Mouse (Mus musculus) midbrain, embryonic 11.5 days (tissue): ENCODE results near the gene 1700024B05Rik. TPM values are rescaled to one million over a fixed set of nuclear protein-coding genes. Genes with fewer than 3 reads are reported as not detected.
"Not testable (repeated sequence)": the region's sequence is repeated elsewhere in the genome, so short reads cannot be mapped to it uniquely, and the experiment has no call there.

ENCODE experiments used
- ATAC-seq: fragments of 200-750 bp; cut with Nextera tagmentation; 2 replicates; pipeline ENCODE4 v1.8.0; 2017; ENCODE audit warnings: moderate TSS enrichment, moderate library complexity; ENCODE audit not compliant: low FRiP score
- DNase-seq: peaks from one replicate; pipeline ENCODE4 v3.0.0; 2015; ENCODE audit warnings: low spot score; ENCODE audit errors: missing footprints
- H3K27ac ChIP-seq: fragments of 300-500 bp; sonication (generic); 2 replicates; pipeline ENCODE4 v1.5.1; 2014; ENCODE audit warnings: low read depth, low read length
- H3K27me3 ChIP-seq: fragments of 300-500 bp; sonication (generic); 2 replicates; pipeline ENCODE4 v1.6.1; 2014; ENCODE audit warnings: mild to moderate bottlenecking, low read length, moderate library complexity, mixed read lengths; ENCODE audit not compliant: control insufficient read depth, insufficient read depth
- H3K36me3 ChIP-seq: fragments of 300-500 bp; sonication (generic); 2 replicates; pipeline ENCODE4 v1.6.1; 2014; ENCODE audit warnings: mild to moderate bottlenecking, low read length, moderate library complexity, mixed read lengths; ENCODE audit not compliant: control insufficient read depth, insufficient read depth
- H3K4me1 ChIP-seq: fragments of 300-500 bp; sonication (generic); 2 replicates; pipeline ENCODE4 v1.6.1; 2014; ENCODE audit warnings: low read length; ENCODE audit not compliant: control insufficient read depth, insufficient read depth
- H3K4me2 ChIP-seq: fragments of 300-500 bp; sonication (generic); 2 replicates; pipeline ENCODE4 v1.6.1; 2014; ENCODE audit warnings: mild to moderate bottlenecking, moderate library complexity
- H3K4me3 ChIP-seq: fragments of 300-500 bp; sonication (generic); 2 replicates; pipeline ENCODE4 v1.5.1; 2014; ENCODE audit warnings: low read depth, low read length
- H3K9ac ChIP-seq: fragments of 300-500 bp; sonication (generic); 2 replicates; pipeline ENCODE4 v1.6.1; 2014; ENCODE audit warnings: low read length
- H3K9me3 ChIP-seq: fragments of 300-500 bp; sonication (generic); 2 replicates; pipeline ENCODE4 v1.6.1; 2016; ENCODE audit warnings: low read length; ENCODE audit not compliant: control insufficient read depth
- WGBS: fragments of 180-500 bp; shearing (Covaris S2); extraction: QIAGEN DNeasy Blood & Tissue Kit; methylation state at CpG from one replicate; pipeline ENCODE4 v1.1.7; 2014; 5-methylcytosine and 5-hydroxymethylcytosine counted together
- polyA plus RNA-seq: library from polyadenylated mRNA; unstranded; fragments of >200 nt; fragmentation: Nextera tagmentation; extraction: Ambion mirVana; gene quantifications from 2 replicates; pipeline ENCODE4 v1.2.1, GENCODE M21; 2014

Gene 1700024B05Rik
- polyA plus RNA-seq, result not detected in 2 replicates

DNA sequence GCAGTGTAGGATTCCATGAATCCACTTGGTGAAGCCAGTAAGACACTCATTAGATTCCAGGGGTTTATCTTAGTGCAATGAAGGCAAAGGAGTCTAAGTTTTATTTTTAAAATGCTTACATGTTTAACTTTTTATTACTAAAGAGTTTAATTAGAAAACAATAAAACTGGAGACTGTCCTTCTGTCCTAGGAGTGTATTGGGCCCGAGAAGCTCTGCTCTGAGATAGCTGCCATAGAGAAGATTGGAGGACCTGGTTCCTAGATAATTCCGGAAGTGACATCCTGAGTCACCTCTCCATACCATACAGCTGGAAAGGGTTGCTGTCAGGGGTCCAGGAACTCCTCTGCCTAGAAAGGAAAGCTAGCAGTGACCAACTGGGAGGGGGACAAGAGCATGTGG, at the start of gene 1700024B05Rik:
TSS of gene 1700024B05Rik (plus strand) at position 301 of the 400 bp plus-strand sequence.
- H3K27me3 ChIP-seq, ATAC-seq, H3K4me1 ChIP-seq, H3K9me3 ChIP-seq, H3K4me3 ChIP-seq, H3K27ac ChIP-seq, H3K36me3 ChIP-seq, H3K4me2 ChIP-seq, H3K9ac ChIP-seq, DNase-seq: not testable (repeated sequence)
- 85% methylated on average over 1 of the region's 2 CpGs for WGBS

DNA sequence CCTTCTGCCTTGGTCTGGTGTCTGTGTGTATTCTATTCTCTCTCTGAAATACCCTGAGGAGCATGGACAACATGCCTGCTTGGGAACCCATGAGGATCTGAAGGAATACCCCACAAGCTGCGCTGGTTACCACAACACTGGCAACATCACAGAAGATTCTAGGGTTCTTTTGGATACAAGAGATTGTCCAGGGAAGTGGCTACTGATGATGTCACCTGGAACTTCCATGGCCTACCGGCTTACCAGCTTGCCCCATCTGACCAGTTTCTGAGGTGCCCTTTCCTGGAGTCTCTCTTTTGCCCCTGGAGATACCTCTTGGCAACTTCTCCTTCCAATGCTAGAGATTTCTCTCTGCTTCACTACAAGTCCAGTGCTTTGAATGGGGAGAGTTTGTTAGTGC, 36.6 kb upstream of the 1700024B05Rik start, which contains the start of gene Gm7980:
TSS of gene Gm7980 (minus strand) at position 101 of the 400 bp plus-strand sequence.
- ATAC-seq, H3K27me3 ChIP-seq, H3K9me3 ChIP-seq, H3K36me3 ChIP-seq, H3K4me3 ChIP-seq, H3K27ac ChIP-seq, H3K9ac ChIP-seq, H3K4me1 ChIP-seq, H3K4me2 ChIP-seq, DNase-seq: not testable (repeated sequence)
- WGBS, result no CpG with 5 or more reads among the region's 2 CpGs

DNA sequence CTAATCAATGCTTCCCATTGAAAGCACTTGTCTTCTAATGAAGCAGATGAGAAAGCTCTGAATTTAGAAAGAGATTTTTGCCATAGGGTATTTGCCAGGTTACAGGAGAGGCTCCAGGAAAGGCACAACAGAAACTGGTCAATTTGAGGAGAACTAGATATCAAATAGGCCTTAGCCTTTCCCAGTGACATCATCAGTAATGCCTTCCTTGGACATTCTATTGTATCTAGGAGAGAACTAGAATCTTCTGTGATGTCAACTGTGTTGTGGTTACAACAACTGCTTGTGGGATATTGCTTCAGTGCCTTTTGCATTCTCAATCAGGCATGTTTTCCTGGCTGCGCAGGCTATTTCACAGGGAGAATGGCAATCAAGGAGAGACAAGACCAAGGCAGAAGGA, 19.1 kb upstream of the 1700024B05Rik start, which contains the start of gene 1700049E17Rik1:
TSS of gene 1700049E17Rik1 (plus strand) at position 301 of the 400 bp plus-strand sequence.
- not testable (repeated sequence) for DNase-seq, ATAC-seq, H3K36me3 ChIP-seq, H3K27ac ChIP-seq, H3K9ac ChIP-seq, H3K4me2 ChIP-seq, H3K4me1 ChIP-seq, H3K9me3 ChIP-seq, H3K27me3 ChIP-seq, H3K4me3 ChIP-seq
- WGBS, result no CpG with 5 or more reads among the region's 1 CpGs

DNA sequence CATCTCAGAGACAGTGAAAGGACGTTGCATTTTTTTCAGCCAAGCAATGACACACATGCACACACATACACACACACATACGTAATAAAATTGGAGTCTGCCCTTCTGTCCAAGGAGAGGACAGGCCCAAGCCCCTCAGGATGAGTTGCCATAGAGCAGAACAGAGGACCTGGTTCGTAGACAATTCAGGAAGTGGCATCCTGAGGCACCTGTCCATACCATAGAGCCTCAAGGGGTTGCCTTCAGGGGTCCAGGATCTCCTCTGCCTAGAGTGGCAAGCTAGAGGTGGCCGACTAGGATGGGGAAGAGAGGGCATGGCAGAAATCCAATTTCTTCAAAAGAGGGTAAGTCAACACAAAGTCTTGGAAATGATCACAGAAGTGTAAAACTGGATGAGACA, 20.3 kb downstream of the 1700024B05Rik start:
- not testable (repeated sequence) for H3K4me3 ChIP-seq, H3K27me3 ChIP-seq, ATAC-seq, H3K9me3 ChIP-seq, H3K4me2 ChIP-seq, H3K4me1 ChIP-seq, H3K9ac ChIP-seq, H3K27ac ChIP-seq, H3K36me3 ChIP-seq, DNase-seq
- WGBS, result 65% methylated on average over 4 of the region's 4 CpGs

DNA sequence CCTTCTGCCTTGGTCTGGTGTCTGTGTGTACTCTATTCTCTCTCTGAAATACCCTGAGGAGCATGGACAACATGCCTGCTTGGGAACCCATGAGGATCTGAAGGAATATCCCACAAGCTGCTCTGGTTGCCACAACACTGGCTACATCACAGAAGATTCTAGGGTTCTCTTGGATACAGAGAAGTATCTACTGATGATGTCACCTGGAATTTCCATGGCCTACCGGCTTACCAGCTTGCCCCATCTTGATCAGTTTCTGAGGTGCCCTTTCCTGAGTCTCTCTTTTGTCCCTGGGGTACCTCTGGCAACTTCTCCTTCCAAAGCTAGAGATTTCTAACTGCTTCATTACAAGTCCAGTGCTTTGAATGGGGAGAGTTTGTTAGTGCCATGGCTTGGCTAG, 24.0 kb downstream of the 1700024B05Rik start, which contains the start of gene Gm6401:
TSS of gene Gm6401 (minus strand) at position 101 of the 400 bp plus-strand sequence.
- not testable (repeated sequence) for H3K27me3 ChIP-seq, ATAC-seq, H3K9me3 ChIP-seq, H3K4me3 ChIP-seq, DNase-seq, H3K4me2 ChIP-seq, H3K36me3 ChIP-seq, H3K9ac ChIP-seq, H3K4me1 ChIP-seq, H3K27ac ChIP-seq
- 83% methylated on average over 1 of the region's 1 CpGs for WGBS

DNA sequence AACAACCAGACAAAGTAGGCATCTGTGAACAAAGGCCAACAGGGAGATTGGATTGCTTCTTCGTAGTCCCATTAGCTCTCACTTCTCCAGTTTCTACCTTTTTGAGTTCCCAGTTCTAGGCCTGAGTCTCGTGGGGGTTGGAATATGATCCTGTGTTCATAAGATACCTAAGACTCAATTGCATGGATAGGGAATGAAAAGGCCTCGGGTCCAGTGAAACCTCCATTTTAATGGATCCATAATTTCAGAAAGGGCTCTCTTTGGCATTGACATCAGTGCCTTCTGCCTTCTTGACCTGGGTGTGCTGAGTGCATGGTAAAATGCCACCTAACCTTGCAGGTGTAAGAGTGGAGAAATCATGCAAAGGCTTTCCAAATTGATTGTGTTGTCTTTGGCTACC, 24.8 kb downstream of the 1700024B05Rik start:
- not testable (repeated sequence) for H3K27me3 ChIP-seq, H3K4me2 ChIP-seq, ATAC-seq, H3K4me1 ChIP-seq, H3K4me3 ChIP-seq, H3K9me3 ChIP-seq, H3K36me3 ChIP-seq, H3K9ac ChIP-seq, DNase-seq, H3K27ac ChIP-seq
- WGBS, result 79% methylated on average over 3 of the region's 3 CpGs

DNA sequence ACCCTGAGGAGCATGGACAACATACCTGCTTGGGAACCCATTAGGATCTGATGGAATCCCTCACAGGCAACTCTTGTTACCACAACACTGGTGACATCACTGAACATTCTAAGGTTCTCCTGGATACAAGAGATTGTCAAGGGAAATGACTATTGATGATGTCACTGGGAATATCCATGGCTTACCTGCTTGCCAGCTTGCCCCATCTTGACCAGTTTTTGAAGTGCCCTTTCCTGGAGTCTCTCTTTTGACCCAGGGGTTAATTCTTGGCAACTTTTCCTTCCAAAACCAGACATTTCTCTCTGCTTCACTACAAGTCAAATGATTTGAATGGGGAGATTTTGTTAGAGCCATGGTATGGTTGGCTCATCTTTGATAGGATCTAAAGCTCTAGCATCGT, 39.4 kb downstream of the 1700024B05Rik start, which contains the start of gene Gm3543:
TSS of gene Gm3543 (minus strand) at position 101 of the 400 bp plus-strand sequence.
- H3K27ac ChIP-seq, H3K4me3 ChIP-seq, H3K4me1 ChIP-seq, H3K36me3 ChIP-seq, DNase-seq, H3K27me3 ChIP-seq, H3K4me2 ChIP-seq, ATAC-seq, H3K9ac ChIP-seq, H3K9me3 ChIP-seq: not testable (repeated sequence)
- WGBS, result no CpG with 5 or more reads among the region's 1 CpGs

Other genes with a start within 250 kb of the 1700024B05Rik start
- gene Gm8068, start 242.1 kb upstream of the 1700024B05Rik start, polyA plus RNA-seq, result not detected in 2 replicates
- not detected in 2 replicates for gene Gm7929, start 193.4 kb upstream of the 1700024B05Rik start, polyA plus RNA-seq
- gene Gm47189, start 171.6 kb upstream of the 1700024B05Rik start, polyA plus RNA-seq, result not detected in 2 replicates
- gene Gm7980, start 36.7 kb upstream of the 1700024B05Rik start, polyA plus RNA-seq, result not detected in 2 replicates
- gene 1700049E17Rik1, start 19.0 kb upstream of the 1700024B05Rik start, polyA plus RNA-seq, result not detected in 2 replicates
- gene Gm6401, start 23.9 kb downstream of the 1700024B05Rik start, polyA plus RNA-seq, result not detected in 2 replicates
- not detected in 2 replicates for gene Gm3543, start 39.3 kb downstream of the 1700024B05Rik start, polyA plus RNA-seq
- gene Gm7951, start 173.4 kb downstream of the 1700024B05Rik start, polyA plus RNA-seq, result not detected in 2 replicates
- gene Gm17027, start 218.6 kb downstream of the 1700024B05Rik start, polyA plus RNA-seq, result not detected in 2 replicates
- not detected in 2 replicates for gene Gm3573, start 246.8 kb downstream of the 1700024B05Rik start, polyA plus RNA-seq